Mouse (Mus musculus): ENCODE data around the gene Lypd4. TPM values are rescaled to one million over a fixed set of nuclear protein-coding genes. Genes with fewer than 3 reads are reported as not detected.

The Lypd4 gene
- total RNA-seq, 1 experiment from 2014 or later, result not detected

DNA sequence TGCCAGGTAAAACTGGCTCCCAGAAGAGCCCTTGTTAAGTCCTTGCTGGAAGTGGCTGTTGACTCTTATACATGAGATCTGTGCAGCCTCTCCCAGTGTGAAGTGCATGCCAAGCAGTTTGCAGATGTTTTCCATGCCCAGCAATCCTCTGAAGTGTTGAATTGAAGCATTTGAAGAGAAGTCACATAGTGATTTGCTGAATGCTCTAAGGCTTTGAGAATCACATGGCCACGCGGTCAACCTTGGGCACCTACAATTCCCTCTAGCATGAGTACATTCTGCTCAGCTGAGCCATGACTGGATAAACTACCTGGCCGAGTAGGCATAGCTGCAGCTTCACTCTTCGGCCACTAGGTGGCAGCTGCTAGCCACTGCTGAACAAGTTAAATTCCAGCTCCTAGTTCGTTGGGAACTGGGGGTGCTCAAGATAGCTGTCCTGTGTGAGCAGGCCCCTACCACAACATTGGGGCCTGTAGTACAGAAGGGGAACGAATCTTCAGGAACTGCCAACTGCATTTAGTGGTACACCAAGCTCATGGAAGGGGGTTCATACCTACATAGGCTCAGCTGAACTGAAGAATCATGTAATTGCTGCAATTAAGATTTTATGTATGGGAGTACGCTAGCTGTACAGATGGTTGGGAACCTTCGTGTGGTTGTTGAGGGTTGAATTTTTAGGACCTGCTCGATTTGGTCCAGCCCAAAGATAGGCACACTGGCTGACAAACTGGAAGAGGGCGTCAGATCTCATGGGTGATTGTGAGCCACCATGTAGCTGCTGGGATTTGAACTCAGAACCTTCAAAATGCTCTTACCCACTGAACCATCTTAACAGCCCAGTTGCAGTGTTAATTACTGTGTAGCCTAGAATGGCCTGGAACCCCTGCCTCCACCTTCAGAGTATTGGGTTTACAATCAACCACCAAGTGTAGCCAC is 20.8 kb upstream of the Lypd4 start:
- peak; percentile 83 for ATAC-seq (replicated peaks; ENCODE audit: low read depth, poor library complexity, severe bottlenecking)

DNA sequence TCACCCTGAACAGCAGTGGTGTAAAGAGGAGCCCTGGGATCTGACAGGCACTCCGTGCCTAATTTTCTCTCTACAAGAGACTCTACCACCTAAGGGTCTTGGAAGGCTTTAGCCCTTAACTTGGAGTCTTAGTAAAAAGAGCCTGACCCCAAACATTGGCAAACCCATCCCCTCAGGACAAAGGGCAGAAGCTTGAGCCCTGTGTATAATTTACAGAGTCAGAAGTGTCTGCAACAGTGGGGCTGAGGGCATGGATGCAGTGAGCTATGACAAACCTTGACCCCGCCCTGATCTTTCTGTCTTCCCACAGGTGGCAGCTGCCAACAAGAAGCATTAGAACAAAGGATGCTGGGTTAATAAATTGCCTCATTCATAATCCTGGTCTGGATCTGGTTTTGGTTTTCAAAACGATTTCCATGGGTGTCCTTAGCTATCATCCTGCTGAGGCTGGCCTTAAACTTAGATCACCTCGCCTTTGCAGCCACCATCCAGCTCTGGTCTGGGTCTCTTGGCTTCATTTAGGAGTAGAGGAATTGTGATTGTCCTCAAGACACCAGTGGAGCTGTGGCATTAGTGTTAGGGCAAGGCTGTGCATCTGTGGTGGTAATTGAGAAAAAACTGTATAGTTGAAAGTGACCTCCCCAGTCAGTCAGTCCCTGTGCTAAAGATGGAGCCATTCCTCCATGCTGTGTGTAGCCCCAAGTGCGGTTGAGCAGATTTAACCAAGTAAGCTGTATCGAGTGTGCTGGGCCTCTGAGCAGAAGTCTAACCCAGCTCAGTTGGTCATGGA is 19.9 kb upstream of the Lypd4 start:
- no peak for ATAC-seq (replicated peaks; ENCODE audit: low read depth, poor library complexity, severe bottlenecking)

DNA sequence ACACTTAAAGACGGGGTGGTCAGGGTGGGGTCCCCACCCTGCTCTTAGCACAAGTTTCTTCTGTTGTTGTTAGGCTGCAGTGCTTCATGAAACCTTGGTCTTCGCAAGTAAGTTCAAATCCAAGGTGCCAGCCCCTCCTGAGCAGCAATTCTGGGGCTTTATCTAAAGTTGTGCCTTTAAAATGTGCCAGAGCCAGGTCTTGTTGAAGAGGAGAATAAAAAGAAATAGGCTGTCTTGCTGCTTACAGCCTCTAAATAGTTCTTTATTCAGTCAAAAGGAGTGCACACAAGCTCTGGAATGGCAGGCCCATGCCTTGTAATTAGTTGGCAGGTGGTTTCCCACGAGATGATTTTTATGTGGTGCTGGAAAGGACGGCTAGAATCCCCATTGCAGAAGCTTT is 17.4 kb upstream of the Lypd4 start:
- ATAC-seq (replicated peaks; ENCODE audit: low read depth, poor library complexity, severe bottlenecking), result no peak

DNA sequence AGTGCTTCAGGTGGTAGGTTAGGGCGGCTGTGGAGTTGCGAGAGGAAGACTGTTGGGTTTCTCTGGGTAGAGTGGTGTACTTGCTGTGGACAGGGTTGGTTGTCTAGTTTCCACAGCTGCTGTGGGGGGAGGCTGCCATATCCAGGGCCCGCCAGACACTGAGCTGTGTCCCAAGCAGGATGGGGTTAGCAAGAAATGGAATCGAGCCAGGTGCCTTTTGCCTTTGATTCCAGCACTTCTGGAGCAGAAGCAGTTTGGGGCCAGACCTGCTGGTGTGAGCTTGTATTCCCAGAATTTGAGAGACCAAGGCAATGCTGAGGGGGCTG is 16.5 kb upstream of the Lypd4 start:
- ATAC-seq (replicated peaks; ENCODE audit: low read depth, poor library complexity, severe bottlenecking), result no peak

DNA sequence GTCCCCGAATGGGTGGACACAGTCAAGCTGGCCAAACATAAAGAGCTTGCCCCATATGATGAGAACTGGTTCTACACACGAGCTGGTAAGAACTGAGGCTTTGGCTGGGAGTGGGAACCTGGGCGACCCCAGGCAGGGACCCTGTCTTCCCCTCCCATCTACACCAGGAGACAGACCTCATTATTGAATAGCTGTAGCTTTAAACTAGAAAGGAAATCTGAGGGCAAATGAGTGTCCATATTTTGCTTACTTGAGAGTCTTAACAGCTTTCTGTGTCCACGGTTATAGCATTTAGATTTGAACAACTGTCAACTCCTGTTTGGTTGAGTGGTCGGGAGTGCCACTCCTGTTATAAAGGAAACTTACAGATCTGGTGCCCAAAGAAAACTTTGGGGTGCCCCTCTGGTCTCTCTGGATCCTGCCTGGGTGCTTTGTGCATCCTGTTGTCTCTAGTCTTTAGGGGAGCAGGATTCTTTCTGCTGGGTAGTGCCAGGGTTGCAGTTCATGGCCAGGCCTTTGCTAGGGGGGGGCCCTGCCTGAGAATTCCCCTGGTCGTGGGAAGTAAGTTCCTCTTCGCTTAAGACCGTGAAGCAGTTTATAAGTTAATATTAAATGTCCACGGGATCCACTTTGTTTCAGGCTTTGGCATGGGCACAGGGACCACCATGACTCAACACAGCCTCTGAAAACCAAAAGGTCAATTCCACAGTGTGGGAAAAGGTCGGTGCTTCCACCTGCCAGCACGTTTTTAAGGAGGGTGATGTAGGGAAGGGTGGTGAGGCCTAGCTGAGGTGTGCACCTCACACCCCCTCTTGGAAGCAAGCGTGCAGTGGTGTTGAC is 15.9 kb upstream of the Lypd4 start:
- no peak for ATAC-seq (replicated peaks; ENCODE audit: low read depth, poor library complexity, severe bottlenecking)

DNA sequence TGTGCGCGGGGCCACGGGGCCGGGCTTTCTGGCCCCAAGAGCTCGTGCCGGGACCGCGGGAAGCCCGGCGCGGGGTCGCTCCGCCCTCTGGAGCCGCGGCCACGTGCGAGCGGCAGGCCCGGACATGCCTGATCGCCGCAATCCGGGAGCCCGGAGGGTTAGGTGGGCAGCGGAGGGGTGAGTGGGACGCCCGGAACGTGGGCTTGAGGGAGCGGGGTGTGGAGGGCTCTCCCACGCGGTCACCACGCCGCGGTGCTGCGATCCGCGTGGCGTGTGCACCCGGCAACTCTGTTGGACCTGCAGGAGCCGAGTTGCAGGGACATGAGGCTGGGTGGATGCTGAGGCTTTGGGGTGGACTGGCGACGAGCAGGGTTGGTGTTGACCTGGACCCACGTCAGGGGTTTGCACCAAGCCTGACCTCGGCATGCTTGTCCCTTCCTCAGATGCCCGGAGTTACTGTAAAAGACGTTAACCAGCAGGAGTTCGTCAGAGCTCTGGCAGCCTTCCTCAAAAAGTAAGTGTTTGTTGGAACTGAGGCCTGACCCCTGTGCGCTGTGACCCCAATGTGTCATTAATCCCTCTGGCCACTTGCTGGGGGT is 15.1 kb upstream of the Lypd4 start:
- ATAC-seq (replicated peaks; ENCODE audit: low read depth, poor library complexity, severe bottlenecking), result no peak

DNA sequence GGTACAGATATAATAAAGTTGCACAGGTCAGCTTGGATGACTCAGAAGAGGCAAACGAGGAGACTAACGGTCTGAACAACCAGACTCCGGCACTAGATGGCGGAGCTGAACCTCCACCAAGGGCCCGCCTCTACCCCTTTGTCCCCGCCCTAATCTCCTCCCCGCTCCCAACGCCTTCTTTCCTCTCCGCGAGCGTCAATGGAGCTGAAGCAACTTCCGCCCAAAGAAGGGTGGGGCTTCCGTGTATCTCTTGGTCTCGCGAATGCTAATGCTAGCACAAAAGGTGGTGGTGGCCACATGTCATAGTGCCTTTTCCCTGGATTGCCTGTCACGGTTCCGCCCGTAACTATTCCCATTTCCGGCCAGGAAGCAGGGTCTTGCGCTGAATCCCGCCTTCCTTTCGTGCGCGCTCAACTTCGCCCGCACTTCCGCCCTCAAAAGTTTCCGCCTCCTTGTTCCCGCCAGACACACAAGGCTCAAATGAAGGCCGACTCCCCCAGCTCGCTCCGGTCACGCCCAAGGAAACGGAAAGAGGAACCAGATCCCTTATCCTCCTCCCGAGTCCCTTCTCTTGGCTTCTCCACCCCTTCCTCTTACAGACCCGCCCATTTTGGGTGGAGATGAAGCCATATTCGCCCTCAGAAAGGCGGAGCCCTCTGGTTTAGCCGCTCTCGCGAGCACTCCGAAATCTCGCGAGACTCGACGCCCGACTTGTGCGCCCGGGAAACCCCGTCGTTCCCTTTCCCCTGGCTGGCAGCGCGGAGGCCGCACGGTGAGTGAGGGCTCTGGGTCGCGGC is 14.4 kb upstream of the Lypd4 start, which contains the start of gene Rps19:
Gene Rps19, plus strand, starts transcription at position 476 of the 797 bp plus-strand sequence.
- ATAC-seq (replicated peaks; ENCODE audit: low read depth, poor library complexity, severe bottlenecking), result peak; percentile 87

DNA sequence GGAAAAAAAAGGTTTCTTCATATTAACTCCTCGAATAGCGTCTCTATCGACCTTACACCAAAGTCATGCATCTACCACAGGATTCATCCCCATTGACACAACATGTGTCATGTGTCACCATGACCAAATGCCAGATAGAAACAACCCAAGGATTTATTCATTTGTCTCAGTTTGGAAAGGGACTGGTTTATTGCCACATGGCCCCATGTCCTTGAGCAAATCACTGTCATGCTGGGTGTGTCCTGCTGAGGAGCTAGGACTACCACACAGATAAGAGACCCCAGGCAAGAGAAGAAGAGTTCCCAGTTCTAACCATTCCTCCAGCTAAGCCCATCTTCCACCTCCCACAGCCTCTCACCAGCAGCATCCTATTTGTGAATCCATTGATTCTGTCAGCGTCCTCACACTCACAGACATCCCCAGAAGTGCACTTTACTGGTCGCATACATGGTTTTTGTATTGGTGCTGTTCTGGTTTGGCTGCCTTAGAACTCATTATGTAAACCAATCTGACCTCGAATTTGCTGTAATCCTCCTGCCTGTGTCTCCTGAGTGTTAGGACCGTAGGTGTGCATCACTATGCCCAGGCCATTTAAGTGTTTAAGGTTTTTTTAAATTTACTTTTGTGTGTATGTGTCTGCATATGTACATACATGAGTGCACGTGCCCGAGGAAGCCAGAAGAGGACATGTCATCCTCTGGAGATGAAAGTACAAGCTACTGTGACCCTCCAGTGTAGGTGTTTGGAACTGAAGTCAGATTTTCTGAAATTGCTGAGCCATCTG is 12.9 kb upstream of the Lypd4 start:
- ATAC-seq (replicated peaks; ENCODE audit: low read depth, poor library complexity, severe bottlenecking), result no peak

DNA sequence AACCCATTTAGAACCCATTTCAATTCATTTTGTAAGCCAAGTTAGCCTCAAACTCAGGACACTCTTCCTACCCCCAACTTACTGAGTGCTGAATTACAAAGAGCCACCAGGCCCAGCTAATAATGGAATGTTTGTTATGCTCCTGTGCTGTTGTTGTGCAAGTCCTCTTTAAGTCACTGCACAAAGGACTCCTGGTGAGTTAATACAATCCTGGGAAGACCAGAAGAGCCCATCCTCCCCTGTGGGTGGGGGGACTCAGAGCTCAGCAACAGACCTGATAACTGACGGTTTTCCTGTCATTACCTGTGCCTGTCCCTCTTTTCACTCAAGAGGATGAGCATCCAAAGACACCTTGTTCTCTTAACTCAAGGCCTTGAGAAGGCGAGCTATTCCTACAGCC is 9.9 kb upstream of the Lypd4 start:
- ATAC-seq (replicated peaks; ENCODE audit: low read depth, poor library complexity, severe bottlenecking), result no peak

DNA sequence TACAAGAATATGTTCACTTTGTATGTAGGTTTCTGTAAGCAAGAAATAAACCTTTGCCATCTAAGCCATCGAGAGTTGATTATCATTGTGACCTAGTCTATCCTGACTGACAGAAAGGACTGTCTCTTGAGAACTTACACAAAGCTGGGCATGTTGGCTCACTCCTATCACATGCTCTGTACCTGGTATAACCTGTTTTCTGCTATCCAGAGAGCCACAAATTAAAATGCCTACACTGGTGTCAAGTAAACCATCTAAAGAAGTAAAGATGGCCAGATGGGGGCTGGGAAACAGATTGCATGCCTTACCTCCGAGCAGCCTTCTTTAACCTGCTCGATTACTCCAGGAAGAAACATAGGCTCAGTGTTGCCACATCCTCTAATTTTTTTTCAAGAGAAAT is 7.8 kb upstream of the Lypd4 start:
- ATAC-seq (replicated peaks; ENCODE audit: low read depth, poor library complexity, severe bottlenecking), result no peak

DNA sequence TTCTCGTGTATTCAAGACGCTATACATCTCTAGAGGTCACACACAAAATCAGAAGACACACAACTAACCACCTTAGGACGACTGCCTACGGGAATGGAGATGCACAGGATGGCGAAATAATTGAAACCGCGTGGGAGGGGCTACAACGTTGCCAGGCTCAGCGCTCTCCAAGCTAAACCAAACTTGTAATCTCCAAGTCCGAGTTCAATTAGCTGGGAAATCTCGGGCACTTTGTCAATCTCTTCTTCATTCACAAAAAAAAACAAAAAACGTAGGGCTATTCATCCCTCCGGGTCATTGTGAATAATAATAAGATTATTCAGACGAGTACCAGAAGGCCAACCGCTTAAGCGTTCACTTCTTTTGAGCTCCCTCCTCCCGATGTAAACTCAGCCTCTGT is 661 bp downstream of the Lypd4 start:
- no peak for ATAC-seq (replicated peaks; ENCODE audit: low read depth, poor library complexity, severe bottlenecking)

DNA sequence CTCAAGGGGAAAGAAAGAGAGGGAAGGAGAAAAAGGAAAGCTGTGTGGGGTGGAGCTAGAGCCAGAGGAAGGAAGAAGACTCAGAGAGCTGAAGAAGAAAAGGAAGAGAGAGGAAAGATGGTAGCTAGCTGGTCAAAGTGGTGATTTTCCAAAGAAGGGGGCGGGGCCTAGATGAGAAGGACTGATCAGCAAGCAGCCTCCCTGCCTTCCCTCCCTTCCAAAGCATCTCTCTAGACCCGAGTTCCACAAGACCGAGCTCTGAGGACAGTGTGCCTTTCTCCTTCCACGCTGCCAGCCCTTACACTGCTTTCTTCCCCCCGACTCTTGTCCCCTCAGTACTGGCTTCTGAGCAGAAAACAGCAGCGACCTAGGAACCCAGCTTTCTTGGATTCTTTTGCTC is 5.6 kb downstream of the Lypd4 start:
- 0 out of 2 replicates have a peak, but pooled peaks have one; percentile 17 for ATAC-seq (replicated peaks; ENCODE audit: low read depth, poor library complexity, severe bottlenecking)

DNA sequence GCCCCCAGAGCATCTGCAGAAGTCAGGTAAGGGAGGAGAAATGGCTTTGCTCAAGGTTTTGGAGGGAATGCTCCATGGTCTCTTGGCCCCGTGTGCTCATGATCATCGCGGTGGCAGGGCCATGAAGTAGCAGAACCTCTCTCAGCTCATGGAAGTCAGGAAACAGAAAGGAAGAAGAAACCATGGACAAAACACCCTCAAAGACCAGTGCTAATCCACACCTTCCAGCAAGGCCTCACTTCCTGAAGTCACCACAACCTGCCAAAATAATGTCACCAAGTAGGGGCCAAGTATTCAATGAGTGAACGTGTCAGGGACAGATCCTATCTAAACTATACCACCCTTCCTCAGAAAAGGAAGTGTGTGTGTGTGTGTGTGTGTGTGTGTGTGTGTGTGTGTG is 6.9 kb downstream of the Lypd4 start:
- peak; percentile 45; the same call in 1 of the 2 replicates for ATAC-seq (replicated peaks; ENCODE audit: low read depth, poor library complexity, severe bottlenecking)

DNA sequence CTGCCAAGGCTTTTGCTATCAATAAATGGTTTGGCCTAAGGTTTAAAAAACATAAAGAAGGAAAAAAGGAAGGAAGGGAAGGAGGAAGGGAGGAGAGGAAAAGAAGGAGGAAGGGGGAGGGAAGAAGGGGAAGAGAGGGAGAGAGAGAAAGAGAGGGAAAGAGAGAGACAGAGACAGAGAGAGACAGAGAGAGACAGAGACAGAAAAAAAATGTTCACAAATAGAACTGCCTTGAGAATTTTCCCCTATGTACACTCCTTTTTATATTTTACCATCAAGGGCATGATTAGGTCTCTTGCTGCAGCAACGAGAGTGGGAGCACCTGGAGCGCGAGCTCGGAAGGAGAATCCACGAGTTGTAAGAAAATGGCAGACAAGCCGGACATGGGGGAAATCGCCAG is 7.8 kb downstream of the Lypd4 start, which contains the start of gene Gm9844:
Gene Gm9844, plus strand, starts transcription at position 301 of the 400 bp plus-strand sequence.
- ATAC-seq (replicated peaks; ENCODE audit: low read depth, poor library complexity, severe bottlenecking), result no peak

DNA sequence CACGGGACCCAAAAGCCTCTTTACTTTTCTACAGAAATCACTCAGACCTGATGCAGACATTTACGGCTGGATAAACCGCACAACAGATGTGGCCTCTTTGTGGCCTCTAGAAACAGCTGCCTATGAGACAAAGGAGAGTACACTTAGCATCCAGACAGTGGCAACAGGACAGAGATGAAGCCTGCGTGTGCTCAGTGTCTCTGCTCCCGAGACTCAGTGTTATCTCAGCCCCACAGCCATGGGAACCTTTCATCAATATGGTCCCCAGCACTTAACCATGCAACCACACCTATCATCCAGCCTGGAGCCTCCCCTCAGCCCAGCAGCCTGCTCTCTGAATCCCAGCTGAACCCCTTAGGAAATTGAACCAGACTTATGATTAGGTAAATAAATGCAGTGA is 10.5 kb downstream of the Lypd4 start:
- ATAC-seq (replicated peaks; ENCODE audit: low read depth, poor library complexity, severe bottlenecking), result no peak

DNA sequence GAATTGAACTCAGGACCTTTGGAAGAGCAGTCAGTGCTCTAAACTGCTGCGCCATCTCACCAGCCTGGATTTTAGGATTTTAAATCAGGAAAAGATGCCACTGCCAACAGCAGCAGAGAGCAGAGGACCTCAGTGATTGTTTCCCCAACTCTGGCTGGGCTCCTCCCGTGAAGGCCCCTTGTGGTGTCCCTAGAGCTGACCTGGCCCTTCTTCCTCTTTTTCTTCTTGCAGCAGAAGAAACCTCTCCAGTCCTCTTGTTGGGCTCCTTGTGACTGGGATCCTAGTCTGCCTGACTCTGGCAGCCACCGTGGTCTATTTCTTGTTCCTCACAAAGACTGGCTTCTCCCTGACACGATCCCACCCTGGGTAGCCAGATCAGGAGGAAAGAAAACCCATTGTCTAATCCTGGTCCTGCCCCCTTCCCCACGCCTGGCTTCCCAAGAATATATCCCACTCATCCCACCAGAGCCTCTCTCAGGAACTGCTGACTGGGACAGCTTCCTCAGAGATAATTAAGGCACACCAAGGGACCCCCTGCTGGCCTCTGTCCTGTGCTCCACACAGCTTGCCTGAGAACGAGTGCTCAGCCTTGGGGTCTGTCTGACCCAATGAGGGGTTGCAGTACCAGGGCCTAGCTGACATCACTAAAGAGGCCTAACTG is 13.2 kb downstream of the Lypd4 start:
- peak; percentile 50 for ATAC-seq (replicated peaks; ENCODE audit: low read depth, poor library complexity, severe bottlenecking)

DNA sequence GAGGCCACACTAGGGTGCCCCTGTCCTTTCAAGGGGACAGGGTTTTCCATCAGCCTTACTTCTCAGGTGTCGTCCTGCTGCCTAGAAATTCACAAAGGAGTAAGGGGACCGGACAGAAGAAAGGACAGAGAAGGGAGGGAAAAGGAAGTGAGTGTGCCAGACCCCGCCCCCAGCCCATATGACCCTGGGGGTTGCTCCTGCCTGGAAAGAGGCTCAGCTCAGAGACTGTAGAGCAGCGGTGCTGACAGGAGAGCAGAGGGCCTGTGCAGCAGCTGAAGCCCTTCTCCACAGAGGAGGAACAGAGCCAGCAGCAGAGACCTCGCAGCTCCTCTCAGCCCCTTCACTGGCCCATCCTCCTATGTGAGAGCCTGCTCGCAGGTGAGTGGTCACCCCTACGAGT is 16.0 kb downstream of the Lypd4 start:
- ATAC-seq (replicated peaks; ENCODE audit: low read depth, poor library complexity, severe bottlenecking), result no peak

DNA sequence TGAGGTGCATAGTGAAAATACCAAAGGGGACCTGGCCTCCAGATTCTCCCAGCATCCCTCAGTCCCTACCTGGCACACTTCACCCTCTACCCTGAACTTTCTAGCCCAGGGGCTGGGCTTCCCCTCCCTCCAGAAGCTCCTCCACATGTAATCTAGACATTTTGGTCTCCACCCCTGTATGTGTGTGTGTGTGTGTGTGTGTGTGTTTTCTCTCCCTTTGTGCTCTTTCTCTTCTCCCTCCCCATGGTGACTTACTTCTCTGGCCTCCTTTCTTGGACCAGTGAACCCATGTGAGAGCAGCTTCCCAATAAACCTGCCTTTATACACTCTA is 16.5 kb downstream of the Lypd4 start:
- ATAC-seq (replicated peaks; ENCODE audit: low read depth, poor library complexity, severe bottlenecking), result no peak

Data from common myeloid progenitor, adult 5-6 weeks (primary cell).